Comparison of ENCODE assay signal across 11 mouse cellular contexts in the genomic region with DNA sequence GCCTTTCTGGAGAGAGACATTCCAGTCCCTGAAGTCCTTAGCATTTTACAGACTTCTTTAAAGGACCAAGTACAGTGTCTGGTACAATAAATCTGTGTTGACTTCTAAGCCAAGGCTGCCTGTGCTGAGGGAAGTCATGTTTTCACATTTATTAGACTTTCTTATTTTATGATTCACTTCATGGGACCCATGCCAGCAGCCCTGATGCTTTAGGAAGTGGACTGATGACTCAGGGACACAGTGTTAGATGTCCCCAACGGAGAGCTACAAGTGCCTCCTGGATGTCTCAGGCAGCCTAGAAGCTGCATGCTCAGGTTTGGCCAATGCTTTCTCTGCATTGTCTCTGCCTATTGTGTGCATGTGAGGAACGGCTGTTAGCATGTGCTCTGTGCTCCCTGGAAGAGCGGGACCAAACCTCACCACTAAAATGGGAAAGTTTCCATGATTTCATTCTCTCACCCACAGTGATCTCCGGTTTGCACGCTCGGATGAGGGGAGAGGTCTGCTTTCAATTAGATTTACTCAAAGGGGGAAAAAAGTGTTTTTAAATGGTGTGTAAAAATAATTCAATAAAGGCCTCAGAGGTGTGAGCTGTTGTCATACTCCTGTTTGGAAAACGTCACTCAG.
DNase-seq lines count a peak whose midpoint lies in the region; ATAC-seq and TF ChIP-seq lines count a peak whose summit lies in the region.
"Had no signal": no experiment of that assay in that cellular context is flagged by ENCODE, and none has a peak within 500 bp of the region (broad histone marks: within the 10 kb centered on the region; RNA-seq: fewer than 3 reads in every experiment).

No protein-coding gene starts in this region.

- DNase-seq in 3134 (ENCODE audit: extremely low read depth, insufficient read length, low spot score) (peak; percentile 59), MEL (ENCODE audit: low read depth, low spot score) (peak; percentile 16)
- DNase-seq in embryonic facial prominence, embryonic 14.5 days (ENCODE audit: low spot score), result peak; percentile 88
- peak; percentile 50 to 65 for DNase-seq in heart, postnatal 14 days
- no peak for DNase-seq in midbrain, embryonic 10.5 days (ENCODE audit: low spot score)
- no peak for DNase-seq in thymus, postnatal 0 days (ENCODE audit: low spot score)
- DNase-seq: midbrain, embryonic 14.5 days had no signal

- H3K4me1 ChIP-seq in MEL (ENCODE audit: control insufficient read depth in 1 of 2, insufficient read depth in 2 of 2, low read length in 2 of 2), result no peaks in the 10 kb centered on the region
- peaks cover 20% of the 10 kb centered on the region for H3K4me1 ChIP-seq in embryonic facial prominence, embryonic 14.5 days (ENCODE audit: control insufficient read depth, insufficient read depth, low read length)
- H3K4me1 ChIP-seq in midbrain, embryonic 10.5 days, result no peaks in the 10 kb centered on the region
- H3K4me1 ChIP-seq in hindbrain, embryonic 13.5 days (replicated peaks), result 0 out of 2 replicates have a peak, but pooled peaks cover 1% of the 10 kb centered on the region
- H3K4me1 ChIP-seq in forebrain, embryonic 13.5 days, result no peaks in the 10 kb centered on the region
- H3K4me1 ChIP-seq: liver, embryonic 12.5 days had no signal

- no peak overlapping the region for H3K27ac ChIP-seq in MEL (ENCODE audit: control insufficient read depth, low read depth, low read length)
- H3K27ac ChIP-seq in embryonic facial prominence, embryonic 14.5 days (replicated peaks; ENCODE audit: low read depth, low read length), result peak overlapping the region; percentile 56
- H3K27ac ChIP-seq in midbrain, embryonic 10.5 days (replicated peaks), result no peak overlapping the region
- H3K27ac ChIP-seq in hindbrain, embryonic 13.5 days, result no peak overlapping the region
- no peak overlapping the region for H3K27ac ChIP-seq in forebrain, embryonic 13.5 days
- H3K27ac ChIP-seq: liver, embryonic 12.5 days had no signal

- 37% methylated on average over 7 of the region's 7 CpGs for WGBS in embryonic facial prominence, embryonic 14.5 days
- WGBS in midbrain, embryonic 10.5 days, result 83% methylated on average over 7 of the region's 7 CpGs
- WGBS in hindbrain, embryonic 13.5 days, result 68% methylated on average over 7 of the region's 7 CpGs
- WGBS in forebrain, embryonic 13.5 days, result 83% methylated on average over 7 of the region's 7 CpGs

- intact Hi-C loops in heart, postnatal 14 days (cut with DNase I), result loop anchor here (5.0 kb wide), 1 partner anchor 627 kb away; no protein-coding TSS in a partner anchor

- no peak for TF ChIP-seq POLR2A in MEL (IDR thresholded peaks at IDR 0.05; ENCODE audit: control insufficient read depth in 1 of 2, insufficient read depth in 1 of 2, low read depth in 1 of 2, low read length in 2 of 2, poor library complexity in 1 of 2)

- ATAC-seq in embryonic facial prominence, embryonic 14.5 days (ENCODE audit: low read depth), result peak; percentile 74; the same call in 1 of the 2 replicates
- ATAC-seq in hindbrain, embryonic 13.5 days (ENCODE audit: low FRiP score), result no peak
- ATAC-seq in forebrain, embryonic 13.5 days, result no peak
- ATAC-seq: liver, embryonic 12.5 days; Patski had no signal

- no peaks in the 10 kb centered on the region for H3K79me2 ChIP-seq in MEL (ENCODE audit: control insufficient read depth, insufficient read depth, low read length, poor library complexity)

- no peak overlapping the region for H3K9ac ChIP-seq in MEL (ENCODE audit: control insufficient read depth, low read depth, low read length, poor library complexity, severe bottlenecking)
- H3K9ac ChIP-seq in embryonic facial prominence, embryonic 14.5 days (ENCODE audit: low read depth, low read length), result no peak overlapping the region
- no peak overlapping the region for H3K9ac ChIP-seq in hindbrain, embryonic 13.5 days
- no peak overlapping the region for H3K9ac ChIP-seq in forebrain, embryonic 13.5 days
- H3K9ac ChIP-seq: liver, embryonic 12.5 days had no signal

- no peaks in the 10 kb centered on the region for H3K9me3 ChIP-seq in MEL (replicated peaks; ENCODE audit: insufficient read depth, low read length)
- H3K9me3 ChIP-seq in embryonic facial prominence, embryonic 14.5 days (ENCODE audit: control insufficient read depth, low read length), result no peaks in the 10 kb centered on the region
- H3K9me3 ChIP-seq in midbrain, embryonic 10.5 days (replicated peaks), result no peaks in the 10 kb centered on the region
- no peaks in the 10 kb centered on the region for H3K9me3 ChIP-seq in hindbrain, embryonic 13.5 days
- H3K9me3 ChIP-seq in forebrain, embryonic 13.5 days (replicated peaks), result no peaks in the 10 kb centered on the region
- H3K9me3 ChIP-seq: liver, embryonic 12.5 days had no signal

- no peak for TF ChIP-seq RAD21 in MEL (IDR thresholded peaks at IDR 0.05; ENCODE audit: low read depth, low read length)

- no peaks in the 10 kb centered on the region for H3K36me3 ChIP-seq in MEL (ENCODE audit: control insufficient read depth in 1 of 2, insufficient read depth in 2 of 2, low read length in 2 of 2)
- no peaks in the 10 kb centered on the region for H3K36me3 ChIP-seq in embryonic facial prominence, embryonic 14.5 days (ENCODE audit: control insufficient read depth, insufficient read depth, low read length)
- no peaks in the 10 kb centered on the region for H3K36me3 ChIP-seq in midbrain, embryonic 10.5 days
- H3K36me3 ChIP-seq in hindbrain, embryonic 13.5 days, result no peaks in the 10 kb centered on the region
- no peaks in the 10 kb centered on the region for H3K36me3 ChIP-seq in forebrain, embryonic 13.5 days (ENCODE audit: poor library complexity, severe bottlenecking)
- H3K36me3 ChIP-seq: liver, embryonic 12.5 days had no signal

- no peak for TF ChIP-seq EP300 in MEL (IDR thresholded peaks at IDR 0.05; ENCODE audit: low read depth in 1 of 2, low read length in 2 of 2)

- TF ChIP-seq CTCF in MEL (IDR thresholded peaks at IDR 0.05 in 2 of 3, conservative IDR thresholded peaks at IDR 0.05 in 1 of 3; ENCODE audit: control insufficient read depth in 1 of 3, insufficient read depth in 1 of 3, low read depth in 2 of 3, low read length in 3 of 3, poor library complexity in 1 of 3, severe bottlenecking in 1 of 3), result no peak

- 0 out of 4 replicates have a peak, but pooled peaks cover 0 to 3% of the 10 kb centered on the region in 2 experiments for H3K27me3 ChIP-seq in MEL (ENCODE audit: control insufficient read depth in 1 of 2, insufficient read depth in 2 of 2, low read length in 2 of 2)
- no peaks in the 10 kb centered on the region for H3K27me3 ChIP-seq in embryonic facial prominence, embryonic 14.5 days (replicated peaks; ENCODE audit: control insufficient read depth, insufficient read depth, low read length)
- H3K27me3 ChIP-seq in midbrain, embryonic 10.5 days (ENCODE audit: low read depth, poor library complexity, severe bottlenecking), result no peaks in the 10 kb centered on the region
- no peaks in the 10 kb centered on the region for H3K27me3 ChIP-seq in hindbrain, embryonic 13.5 days
- no peaks in the 10 kb centered on the region for H3K27me3 ChIP-seq in forebrain, embryonic 13.5 days
- H3K27me3 ChIP-seq: liver, embryonic 12.5 days; Patski had no signal

- no peak overlapping the region for H3K4me2 ChIP-seq in embryonic facial prominence, embryonic 14.5 days (ENCODE audit: low read depth, low read length)
- no peak overlapping the region for H3K4me2 ChIP-seq in hindbrain, embryonic 13.5 days
- no peak overlapping the region for H3K4me2 ChIP-seq in forebrain, embryonic 13.5 days
- H3K4me2 ChIP-seq: liver, embryonic 12.5 days had no signal

- no peak overlapping the region for H3K4me3 ChIP-seq in MEL (ENCODE audit: control insufficient read depth in 1 of 2, insufficient read depth in 1 of 2, low read depth in 2 of 2, low read length in 2 of 2)
- no peak overlapping the region for H3K4me3 ChIP-seq in embryonic facial prominence, embryonic 14.5 days (ENCODE audit: low read depth, low read length)
- H3K4me3 ChIP-seq in midbrain, embryonic 10.5 days, result no peak overlapping the region
- no peak overlapping the region for H3K4me3 ChIP-seq in hindbrain, embryonic 13.5 days
- H3K4me3 ChIP-seq in forebrain, embryonic 13.5 days, result no peak overlapping the region
- H3K4me3 ChIP-seq: liver, embryonic 12.5 days had no signal

TF ChIP-seq in MEL, 35 proteins besides CTCF, POLR2A, EP300 and RAD21:
- TF ChIP-seq TAL1 (IDR thresholded peaks at IDR 0.05; ENCODE audit: low read length), result no peak
- TF ChIP-seq HCFC1 (IDR thresholded peaks at IDR 0.05; ENCODE audit: low read depth, low read length), result no peak
- no peak for TF ChIP-seq UBTF (IDR thresholded peaks at IDR 0.05; ENCODE audit: borderline replicate concordance, insufficient read depth, low read depth, low read length)
- TF ChIP-seq USF2 (IDR thresholded peaks at IDR 0.05; ENCODE audit: borderline replicate concordance in 1 of 2, insufficient read depth in 1 of 2, low read depth in 1 of 2, low read length in 2 of 2), result no peak
- TF ChIP-seq E2F4 (IDR thresholded peaks at IDR 0.05; ENCODE audit: borderline replicate concordance, low read depth, low read length), result no peak
- TF ChIP-seq SMC3 (IDR thresholded peaks at IDR 0.05; ENCODE audit: low read depth, low read length), result no peak
- no peak for TF ChIP-seq MYB (IDR thresholded peaks at IDR 0.05; ENCODE audit: low read depth, low read length)
- no peak for TF ChIP-seq POLR2AphosphoS2 (IDR thresholded peaks at IDR 0.05; ENCODE audit: low read length)
- no peak for TF ChIP-seq TBP (IDR thresholded peaks at IDR 0.05; ENCODE audit: low read depth, low read length)
- no peak for TF ChIP-seq MAZ (IDR thresholded peaks at IDR 0.05; ENCODE audit: low read depth, low read length)
- no peak for TF ChIP-seq SIN3A (IDR thresholded peaks at IDR 0.05; ENCODE audit: low read length)
- no peak for TF ChIP-seq ETS1 (IDR thresholded peaks at IDR 0.05; ENCODE audit: low read depth, low read length)
- TF ChIP-seq POLR2AphosphoS5 (IDR thresholded peaks at IDR 0.05; ENCODE audit: borderline replicate concordance, low read depth, low read length), result no peak
- no peak for TF ChIP-seq MYC (IDR thresholded peaks at IDR 0.05; ENCODE audit: low read depth, low read length)
- no peak for TF ChIP-seq ZC3H11A (IDR thresholded peaks at IDR 0.05; ENCODE audit: low read depth, low read length)
- no peak for TF ChIP-seq KAT2A (conservative IDR thresholded peaks at IDR 0.05; ENCODE audit: low read depth, low read length)
- no peak for TF ChIP-seq ZNF384 (IDR thresholded peaks at IDR 0.05; ENCODE audit: low read depth, low read length)
- TF ChIP-seq GABPA (IDR thresholded peaks at IDR 0.05; ENCODE audit: low read depth, low read length), result no peak
- no peak for TF ChIP-seq TCF12 (IDR thresholded peaks at IDR 0.05; ENCODE audit: low read depth, low read length)

Comparison
In these comparisons a context has a peak if more than half of its experiments do, and no peak if none do; other contexts are left out.
1. DNase-seq: peak in 3134 (single experiment), MEL (single experiment), embryonic facial prominence, embryonic 14.5 days (single experiment) and heart, postnatal 14 days (2 of 2); none in midbrain, embryonic 10.5 days (single experiment) and thymus, postnatal 0 days (single experiment).